Mouse (Mus musculus): ENCODE measurements at regions not wholly inside any gene's neighbourhood (a gene's known extent, or its start where the extent isn't known, plus 50 kb on each side); places are given as distances from the start of the nearest gene placed in this dataset.
A peak's percentile ranks its signal among the peaks of the same experiment; 100 is the strongest.

DNA sequence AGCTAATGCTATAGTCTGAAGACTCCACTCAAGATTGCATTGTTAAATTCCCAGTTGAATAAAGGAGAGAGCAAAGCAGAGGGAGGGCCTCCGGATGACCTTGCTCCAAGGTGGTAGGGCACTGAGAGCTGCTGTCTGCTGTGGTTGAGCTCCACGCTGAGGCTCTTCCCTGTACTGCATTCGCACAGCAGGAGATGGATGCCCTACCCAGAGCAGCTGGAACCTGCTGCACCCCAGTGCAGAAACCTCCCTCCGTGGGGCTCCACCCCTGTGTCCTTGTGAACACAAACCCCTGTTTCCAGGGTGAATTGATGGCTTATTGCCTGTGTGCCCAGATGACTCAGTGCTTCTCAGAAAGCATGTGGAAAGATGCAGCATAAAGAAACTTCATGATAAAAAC, 404.3 kb downstream of the Rpl36a-ps1 start:
- peak in 1 of 2 experiments; percentile 6 for DNase-seq (ENCODE audit: extremely low spot score in 1 of 2, low spot score in 1 of 2)

DNA sequence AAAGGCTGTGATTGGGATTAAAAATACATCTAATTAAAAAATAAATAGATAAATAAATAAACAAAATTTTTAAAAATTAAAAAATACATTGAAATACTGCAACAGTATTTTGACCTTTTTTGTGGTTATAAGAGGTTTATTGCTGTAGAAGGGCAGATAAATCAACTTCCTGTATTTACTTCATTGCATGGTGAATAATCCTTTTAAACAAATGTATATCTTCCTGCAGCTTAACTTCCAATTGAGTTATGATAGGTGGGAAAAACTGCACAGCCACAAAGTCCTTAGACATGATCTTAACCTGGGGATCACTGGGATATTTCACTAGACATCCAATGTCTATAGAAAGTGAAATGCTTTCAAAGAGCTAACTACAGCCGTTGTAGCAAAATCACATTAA, 402.1 kb upstream of the Dach1 start:
- no peak for DNase-seq (ENCODE audit: extremely low spot score in 1 of 2, low spot score in 1 of 2)

GRCm38 (mm10) chr14:98562002-98562401, 392.4 kb upstream of the Dach1 start:
- DNase-seq (ENCODE audit: extremely low spot score in 1 of 2, low spot score in 1 of 2), result no peak

DNA sequence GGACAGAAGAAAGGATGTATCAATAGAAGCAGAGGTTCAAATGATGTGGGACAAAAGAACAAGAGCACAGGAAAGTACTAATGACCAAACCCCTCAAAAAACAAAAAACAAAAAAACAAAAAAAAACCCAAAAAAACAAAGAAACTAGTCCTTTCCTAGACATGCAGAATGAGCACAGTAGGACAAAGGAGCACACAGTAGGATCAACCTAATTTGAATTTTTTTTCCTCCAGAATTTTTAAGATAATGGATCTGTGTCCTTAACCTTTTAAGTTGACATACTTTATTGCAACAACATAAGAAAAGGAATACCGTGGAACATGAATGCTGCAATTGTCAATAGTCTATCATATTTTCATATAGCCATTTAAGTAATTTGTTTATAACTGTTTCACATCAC, 370.2 kb upstream of the Dach1 start:
- DNase-seq (ENCODE audit: extremely low spot score in 1 of 2, low spot score in 1 of 2), result no peak

- no peak for DNase-seq (ENCODE audit: extremely low spot score in 1 of 2, low spot score in 1 of 2)
Observed at GRCm38 (mm10) chr14:98538267-98538666, 368.7 kb upstream of the Dach1 start.

DNA sequence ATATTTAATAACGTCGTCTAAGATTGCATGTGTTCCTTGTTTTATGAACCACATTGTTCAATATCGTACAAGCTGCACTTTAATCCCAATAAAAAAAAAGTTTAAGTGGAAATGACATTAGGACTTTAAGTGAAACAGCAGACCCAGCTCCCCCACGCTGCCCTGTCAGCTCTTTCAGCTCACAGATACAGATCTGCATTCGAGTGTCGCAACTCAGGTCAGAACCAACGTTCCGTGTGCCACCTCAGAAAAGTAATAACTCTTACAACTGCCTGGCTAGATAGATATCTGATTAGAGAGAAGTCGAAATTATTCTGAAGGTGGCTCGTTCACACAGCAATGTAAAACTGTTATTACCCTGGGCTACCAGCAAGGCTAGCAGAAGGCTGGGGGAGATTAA, 364.0 kb upstream of the Dach1 start:
- DNase-seq (ENCODE audit: extremely low spot score in 1 of 2, low spot score in 1 of 2), result no peak

DNA sequence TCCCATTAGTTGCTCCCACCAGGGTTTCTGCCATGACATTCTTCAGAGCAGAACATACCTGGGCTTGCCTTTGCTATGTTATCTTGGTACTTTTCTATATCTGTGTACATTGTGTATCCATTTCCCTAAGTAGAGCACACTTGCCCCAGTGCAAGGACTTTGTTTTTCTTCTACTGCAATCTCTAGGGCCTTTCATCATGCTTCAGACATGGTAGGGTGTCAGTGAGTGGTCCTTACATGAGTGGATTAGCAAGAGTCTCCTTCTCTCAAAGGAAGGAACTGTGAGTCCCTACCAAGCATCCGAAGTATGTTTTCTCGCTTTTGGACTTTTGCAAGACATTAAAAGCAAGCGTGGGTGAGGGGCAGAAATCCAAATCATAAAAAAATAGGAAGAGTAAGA, 351.4 kb upstream of the Dach1 start:
- DNase-seq (ENCODE audit: extremely low spot score in 1 of 2, low spot score in 1 of 2), result no peak

- no peak for DNase-seq (ENCODE audit: extremely low spot score in 1 of 2, low spot score in 1 of 2)
Observed at GRCm38 (mm10) chr14:98505321-98505720, 335.8 kb upstream of the Dach1 start.

DNA sequence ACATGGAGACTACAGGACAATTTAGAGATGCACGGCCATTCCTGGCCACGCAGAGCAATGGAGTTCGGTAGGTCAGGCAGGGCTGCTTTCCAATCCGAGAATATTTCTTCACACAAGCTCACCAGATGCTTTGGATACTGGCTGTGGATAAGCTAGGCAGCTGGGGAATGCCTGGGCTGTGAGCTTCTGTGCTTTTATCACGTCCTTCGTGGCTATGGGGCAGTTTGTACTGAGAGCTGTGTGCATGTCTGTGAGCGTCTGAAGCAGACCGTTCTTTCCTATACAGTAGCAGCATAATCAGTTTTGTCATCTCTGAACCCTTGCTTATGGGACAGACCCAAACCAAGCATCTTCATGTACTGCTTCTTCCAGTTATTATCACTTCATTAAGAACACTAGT, 307.9 kb upstream of the Dach1 start:
- no peak for DNase-seq (ENCODE audit: extremely low spot score in 1 of 2, low spot score in 1 of 2)

DNA sequence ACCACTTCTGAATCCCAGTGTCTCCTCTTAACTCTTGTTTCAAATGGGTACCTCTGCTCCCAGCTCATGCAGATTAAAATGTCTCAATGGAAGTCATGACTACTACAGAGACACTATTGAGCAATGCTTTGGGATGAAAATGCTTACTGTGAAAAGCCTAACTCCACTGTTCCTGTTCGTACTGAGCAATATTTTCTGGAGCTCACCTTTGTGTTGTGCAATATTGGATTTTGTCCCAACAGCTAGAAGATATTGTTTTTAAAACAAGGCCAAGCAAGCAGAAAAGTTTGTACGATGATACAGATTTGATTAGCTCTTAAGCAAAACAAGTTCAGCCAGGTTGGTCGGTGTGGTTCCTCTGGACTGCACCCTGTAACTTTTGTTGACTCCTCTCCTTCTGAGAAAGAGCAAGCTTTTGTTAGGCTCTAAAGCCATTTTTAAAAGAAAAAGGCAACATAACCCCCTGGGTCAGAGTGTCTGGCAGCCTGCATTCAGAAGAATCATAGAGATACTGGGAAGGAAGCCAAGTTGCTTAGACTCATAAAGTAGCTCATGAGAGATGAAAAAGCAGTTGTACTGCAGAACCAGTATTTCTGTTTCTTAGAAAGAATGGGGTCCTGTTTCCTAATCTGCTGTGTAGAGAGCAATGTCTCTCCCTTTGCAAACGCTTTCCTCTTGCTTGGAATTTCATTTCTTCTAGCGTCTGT, 302.4 kb upstream of the Dach1 start:
- DNase-seq (ENCODE audit: extremely low spot score in 1 of 2, low spot score in 1 of 2), result no peak

DNA sequence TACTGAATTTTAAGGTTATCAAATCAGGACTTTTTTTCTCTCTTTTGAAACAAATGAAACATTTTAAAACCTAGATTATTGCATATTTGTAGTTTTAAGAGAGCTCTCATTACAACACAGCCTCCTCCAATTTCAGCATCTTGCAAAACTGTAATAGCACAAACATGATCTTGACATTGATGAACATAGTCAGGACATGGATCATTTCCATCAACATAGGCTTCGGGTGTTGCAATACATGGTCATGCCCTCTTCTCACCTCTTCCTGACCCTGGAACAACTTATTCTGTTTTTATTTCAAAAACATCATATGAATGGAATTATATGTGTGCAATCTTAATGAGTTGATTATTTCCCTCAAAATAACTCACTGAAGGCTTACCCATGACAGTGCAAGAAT, 284.9 kb upstream of the Dach1 start:
- no peak for DNase-seq (ENCODE audit: extremely low spot score in 1 of 2, low spot score in 1 of 2)

DNA sequence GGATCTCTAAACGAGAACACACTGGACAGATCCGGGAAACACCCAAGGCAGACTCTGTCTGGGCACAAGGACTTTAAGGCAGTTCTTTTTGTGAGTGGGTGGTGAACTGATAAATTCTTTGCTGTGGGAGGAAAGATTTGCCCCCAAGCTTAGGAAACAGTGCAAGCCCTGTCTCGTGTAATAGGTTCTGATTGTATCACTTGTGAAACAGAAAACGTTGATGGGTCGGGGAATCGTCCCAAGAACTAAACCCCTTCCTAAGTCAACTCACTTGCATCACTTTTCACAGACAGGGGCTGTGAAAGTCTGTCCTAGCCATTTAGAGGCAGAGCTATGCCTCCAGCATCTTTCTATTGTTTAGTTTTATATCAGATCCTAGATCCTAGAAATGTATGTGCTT, 282.6 kb upstream of the Dach1 start:
- DNase-seq (ENCODE audit: extremely low spot score in 1 of 2, low spot score in 1 of 2), result no peak

GRCm38 (mm10) chr14:98449568-98449967, 280.0 kb upstream of the Dach1 start:
- no peak for DNase-seq (ENCODE audit: extremely low spot score in 1 of 2, low spot score in 1 of 2)

- DNase-seq (ENCODE audit: extremely low spot score in 1 of 2, low spot score in 1 of 2), result peak; percentile 8 to 16
Observed at GRCm38 (mm10) chr14:98442411-98442810, 272.8 kb upstream of the Dach1 start.

- DNase-seq (ENCODE audit: extremely low spot score in 1 of 2, low spot score in 1 of 2), result no peak
Observed at GRCm38 (mm10) chr14:98441954-98442353, 272.4 kb upstream of the Dach1 start.

DNA sequence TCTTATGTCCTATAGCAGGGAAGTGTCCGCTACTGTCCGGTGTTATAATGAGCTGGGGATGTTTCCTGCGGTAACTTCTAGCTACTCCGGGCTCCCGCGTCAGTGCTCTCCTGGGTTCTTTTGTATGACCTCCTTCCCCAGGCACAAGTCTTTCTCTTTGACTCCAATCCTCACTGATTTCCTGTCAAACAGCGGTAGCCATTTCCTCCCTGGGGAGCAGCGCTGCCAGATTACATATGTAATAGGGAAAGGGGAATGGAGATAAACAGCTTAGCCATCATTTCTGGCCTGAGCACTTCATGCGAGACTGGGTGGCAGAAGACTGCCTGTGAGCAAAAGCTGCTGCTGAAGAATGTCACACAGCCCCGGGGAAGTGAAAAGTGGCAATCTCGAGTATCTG, 262.4 kb upstream of the Dach1 start:
- no peak for DNase-seq (ENCODE audit: extremely low spot score in 1 of 2, low spot score in 1 of 2)

- DNase-seq (ENCODE audit: extremely low spot score in 1 of 2, low spot score in 1 of 2), result no peak
Observed at GRCm38 (mm10) chr14:98417719-98418118, 248.2 kb upstream of the Dach1 start.

- DNase-seq (ENCODE audit: extremely low spot score in 1 of 2, low spot score in 1 of 2), result no peak
Observed at GRCm38 (mm10) chr14:98414201-98414600, 244.6 kb upstream of the Dach1 start.

DNA sequence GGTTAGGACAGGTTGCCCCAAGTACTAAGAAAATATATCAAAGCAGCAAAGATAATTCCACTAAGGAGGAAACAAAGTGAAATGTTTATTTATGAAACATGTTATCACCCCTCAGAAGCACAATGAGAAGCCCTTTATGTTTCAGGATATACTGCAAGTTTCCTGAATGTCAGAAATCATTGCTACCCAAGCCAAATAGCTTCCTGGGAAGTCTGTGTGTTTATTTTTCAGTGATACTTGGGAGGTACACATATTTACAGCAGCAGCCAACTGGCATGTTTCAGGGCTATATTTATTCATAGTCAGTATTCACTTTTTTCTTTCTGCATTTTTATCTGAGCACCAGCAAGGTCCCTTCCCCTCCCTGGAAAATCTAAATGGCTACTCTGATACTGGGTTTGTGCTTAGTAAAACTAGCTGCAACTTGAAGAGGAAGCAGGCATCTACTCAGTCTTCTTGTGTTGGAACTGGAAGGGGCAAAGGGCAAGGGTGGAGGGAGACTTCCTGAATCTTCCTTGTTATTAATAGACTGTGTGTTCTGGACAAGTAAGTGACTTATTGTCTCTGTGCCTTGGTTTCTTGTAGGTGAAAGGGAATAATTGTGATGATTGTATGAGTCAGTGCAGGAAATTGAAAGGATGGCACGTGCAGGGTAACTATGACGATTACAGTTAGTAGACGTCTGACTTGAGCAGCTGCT, 236.5 kb upstream of the Dach1 start:
- no peak for DNase-seq (ENCODE audit: extremely low spot score in 1 of 2, low spot score in 1 of 2)

DNA sequence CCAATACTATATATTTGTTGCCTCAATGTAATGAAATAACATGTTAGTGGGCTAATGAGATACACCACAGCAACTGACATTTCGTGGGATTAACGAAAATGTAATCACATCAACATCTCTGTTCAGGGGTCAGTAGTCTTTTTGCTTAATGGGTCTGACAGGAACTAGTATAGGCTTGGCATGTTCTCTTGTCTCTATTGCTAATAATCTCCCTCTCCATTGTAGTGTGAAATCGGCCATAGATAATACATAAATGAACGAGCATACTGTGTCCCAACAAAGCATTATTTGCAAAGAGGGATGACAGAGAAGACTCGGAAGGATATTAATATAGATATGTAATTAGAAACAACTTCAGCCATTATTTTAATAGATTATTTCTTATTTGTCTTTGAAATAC, 234.5 kb upstream of the Dach1 start:
- DNase-seq (ENCODE audit: extremely low spot score in 1 of 2, low spot score in 1 of 2), result no peak

- DNase-seq (ENCODE audit: extremely low spot score in 1 of 2, low spot score in 1 of 2), result no peak
Observed at GRCm38 (mm10) chr14:98387871-98388270, 218.3 kb upstream of the Dach1 start.

Measured in layer of hippocampus, postnatal 25 days (tissue).